Mouse (Mus musculus) layer of hippocampus, adult 11-12 months (tissue): ENCODE measurements around the gene Rnf115.

ENCODE experiments used
- DNase-seq: peaks from one replicate; pipeline ENCODE4 v3.0.0; 2022; ENCODE audit warnings: low spot score

The Rnf115 gene

GRCm38 (mm10) chr3:96777120-96777519 is 49.7 kb downstream of the Rnf115 start:
- DNase-seq = no peak

GRCm38 (mm10) chr3:96782236-96782635 is 54.8 kb downstream of the Rnf115 start:
- no peak for DNase-seq

- DNase-seq = no peak
Measured at GRCm38 (mm10) chr3:96787784-96788183, 60.3 kb downstream of the Rnf115 start.

DNA sequence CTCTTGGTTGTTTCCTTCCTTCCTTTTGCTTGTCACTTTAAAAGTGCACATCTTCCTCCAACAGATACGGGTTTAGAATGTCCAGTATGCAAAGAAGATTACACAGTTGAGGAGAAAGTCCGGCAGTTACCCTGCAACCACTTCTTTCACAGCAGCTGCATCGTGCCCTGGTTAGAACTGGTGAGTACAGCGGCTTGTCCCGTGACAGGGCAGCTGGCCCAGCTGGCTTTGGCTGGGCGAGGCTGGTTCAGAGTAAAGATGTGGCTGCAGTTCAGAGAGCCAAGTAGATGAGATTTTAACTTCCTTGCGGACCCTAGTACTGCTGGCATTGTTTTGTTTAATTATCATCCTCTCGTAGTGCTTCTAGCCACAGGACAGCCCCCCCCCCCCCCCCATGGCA is 61.0 kb downstream of the Rnf115 start:
- DNase-seq = peak; percentile 18

GRCm38 (mm10) chr3:96800254-96800653 is 72.8 kb downstream of the Rnf115 start:
- DNase-seq = no peak

- no peak for DNase-seq
Measured at GRCm38 (mm10) chr3:96802214-96802613, 74.8 kb downstream of the Rnf115 start.

DNA sequence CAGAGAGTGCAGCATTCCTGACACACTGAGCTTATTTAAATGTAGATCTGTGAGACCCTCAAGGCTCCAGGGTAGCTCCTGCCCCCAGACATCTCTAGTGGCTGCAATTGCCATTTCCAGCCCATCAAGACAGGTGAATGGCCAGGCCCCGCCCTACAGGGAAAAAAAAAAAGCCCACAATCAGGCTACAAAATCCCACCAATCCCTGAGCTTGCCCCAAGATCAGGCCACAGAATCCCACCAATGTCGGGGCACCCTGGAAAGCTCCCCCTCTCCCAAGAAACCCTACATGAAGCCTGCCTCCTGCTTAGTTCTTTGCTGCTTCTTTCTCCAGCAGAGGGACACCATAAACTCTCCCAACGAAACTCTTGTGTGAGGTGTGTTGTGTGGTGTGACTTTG is 80.7 kb downstream of the Rnf115 start:
- no peak for DNase-seq

DNA sequence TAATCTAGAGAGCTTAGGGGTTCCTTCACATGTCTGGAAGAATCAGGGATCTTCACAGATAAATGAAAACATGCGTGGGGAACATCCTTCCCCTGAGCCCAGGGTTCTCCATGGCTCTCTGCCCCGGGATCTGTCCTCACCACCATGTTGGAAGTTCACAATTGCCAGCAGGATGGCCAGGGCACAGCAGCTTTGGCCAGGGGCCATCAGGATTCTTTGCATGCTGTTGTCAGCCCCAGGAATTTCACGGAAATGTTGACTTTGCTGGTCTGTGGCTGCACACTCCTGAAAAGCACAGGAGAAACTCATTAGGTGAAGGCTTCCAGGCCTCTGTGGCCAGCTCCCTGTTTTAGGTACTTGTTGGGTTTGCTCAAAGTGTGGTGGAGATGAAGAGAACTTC is 81.2 kb downstream of the Rnf115 start:
- DNase-seq = no peak

DNA sequence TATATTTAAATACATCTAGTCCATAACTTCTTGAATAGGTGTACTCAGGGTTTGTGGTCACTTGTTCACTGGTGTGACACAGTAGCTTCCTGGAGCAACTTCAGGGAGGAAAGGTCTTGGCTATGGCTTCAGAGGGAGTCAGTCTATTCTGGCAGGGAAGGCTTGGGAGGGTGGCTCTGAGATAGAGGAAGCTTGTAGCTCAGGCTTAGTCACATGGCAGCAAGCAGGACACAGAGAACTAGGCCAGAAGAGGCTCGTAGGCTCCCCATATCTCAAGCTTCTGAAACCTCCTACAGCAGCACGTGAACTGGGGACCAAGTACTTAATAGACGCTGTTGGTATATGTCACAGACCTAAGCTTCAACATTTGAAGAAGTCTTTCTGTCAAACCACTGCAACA is 83.8 kb downstream of the Rnf115 start:
- no peak for DNase-seq

DNA sequence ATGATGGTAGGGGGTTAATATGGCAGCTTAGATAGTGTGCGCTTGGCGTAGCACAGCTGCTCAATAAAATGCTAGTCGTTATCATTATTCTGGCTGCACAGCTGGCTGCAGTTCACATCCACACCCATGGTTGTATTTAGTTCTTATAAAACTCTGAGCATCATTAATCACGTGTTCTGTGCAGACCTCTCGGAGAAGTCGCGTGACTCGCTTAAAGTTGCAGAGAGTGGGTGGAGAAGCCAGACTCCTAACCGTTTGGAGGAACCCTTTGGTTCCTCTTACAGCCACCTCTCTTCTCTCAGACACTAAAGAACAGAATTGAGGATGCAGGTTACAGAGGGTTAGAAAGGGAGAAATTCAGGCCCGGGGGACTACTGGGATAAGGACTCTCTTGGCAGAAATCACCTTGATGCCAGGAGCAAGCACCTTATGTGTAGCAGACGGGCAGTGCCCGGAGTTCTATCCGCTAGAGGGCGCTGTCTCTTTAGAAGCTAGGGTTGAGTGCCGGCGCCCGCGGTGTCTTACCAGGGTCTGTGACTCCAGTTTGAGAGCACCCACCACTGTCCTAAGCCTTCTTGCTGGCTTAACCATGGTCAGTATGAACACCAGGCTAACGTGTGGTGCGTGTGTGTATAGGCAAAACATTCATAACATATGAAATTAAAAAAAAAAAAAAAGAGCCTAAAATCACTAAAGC is 85.1 kb downstream of the Rnf115 start:
- DNase-seq = peak; percentile 88

DNA sequence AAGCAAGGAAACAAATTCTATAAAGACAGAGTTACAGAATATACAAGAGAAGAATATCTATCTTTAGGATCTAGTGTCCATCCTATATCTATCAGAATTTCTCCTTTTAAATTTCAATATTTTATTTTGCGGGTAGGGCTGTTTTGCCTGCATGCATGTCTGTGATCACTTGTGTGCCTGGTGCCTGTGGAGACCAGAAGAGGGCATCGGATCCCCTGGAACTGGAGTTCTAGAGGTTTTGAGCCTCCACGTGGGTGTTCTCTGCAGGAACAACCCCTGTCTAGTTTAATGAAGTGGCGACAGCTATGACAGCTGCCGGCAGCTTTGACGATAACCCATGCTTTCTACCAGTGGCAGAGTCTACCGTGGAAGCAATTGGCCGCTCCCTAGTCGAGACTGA is 85.6 kb downstream of the Rnf115 start:
- peak; percentile 52 for DNase-seq

DNA sequence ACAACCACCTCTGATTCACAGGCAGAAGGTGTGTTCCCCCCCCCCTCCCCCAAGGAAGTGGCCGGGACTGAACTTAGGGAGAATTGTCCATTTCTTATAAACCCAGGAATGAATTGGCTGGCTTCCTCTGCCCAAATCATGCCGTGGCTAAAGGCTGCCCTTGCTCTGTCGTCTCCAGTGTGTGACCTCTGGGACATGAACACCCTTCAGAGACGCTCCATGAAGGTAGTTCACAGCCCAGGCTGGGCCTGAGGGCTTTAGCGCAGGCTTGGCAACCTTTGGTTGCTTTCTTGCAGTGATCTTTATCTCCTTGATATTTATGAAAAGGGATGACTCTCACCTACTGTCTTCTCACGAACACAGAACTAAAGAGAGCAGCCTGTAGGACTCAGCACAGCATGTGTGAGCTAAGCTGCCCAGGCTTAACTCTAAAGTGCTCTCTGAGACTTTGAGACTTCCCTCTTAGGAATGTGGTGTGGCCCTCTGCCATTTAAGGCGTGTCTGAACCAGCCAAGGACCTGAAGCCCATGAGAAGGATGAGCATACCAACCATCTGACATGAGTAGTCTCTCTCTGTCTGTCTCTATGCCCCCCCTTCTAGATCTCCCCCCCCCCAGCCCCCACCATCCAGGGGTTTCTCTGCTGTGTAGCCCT is 86.3 kb downstream of the Rnf115 start:
- no peak for DNase-seq

DNA sequence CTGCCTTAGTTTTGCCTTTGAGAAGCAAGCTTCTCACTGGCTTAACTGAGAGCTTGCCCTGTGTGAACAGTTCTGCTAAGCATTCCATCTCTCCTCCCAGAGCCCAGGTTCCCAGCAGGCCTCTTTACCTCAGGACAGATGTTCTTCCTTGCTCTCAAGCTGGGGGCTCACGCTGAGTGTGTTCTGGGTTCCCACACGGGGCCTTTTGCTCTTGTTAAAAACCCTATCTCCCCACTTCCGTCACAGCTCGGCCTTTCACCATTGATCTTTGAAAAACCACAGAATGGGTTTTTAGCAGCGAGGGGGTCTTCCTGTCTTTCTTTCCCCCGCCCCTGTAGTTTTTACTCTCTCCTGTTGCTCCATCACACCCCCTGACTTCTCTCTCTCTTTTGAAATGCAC is 86.9 kb downstream of the Rnf115 start:
- DNase-seq = no peak

- no peak for DNase-seq
Measured at GRCm38 (mm10) chr3:96820116-96820915, 92.9 kb downstream of the Rnf115 start.

- DNase-seq = no peak
Measured at GRCm38 (mm10) chr3:96821581-96821980, 94.1 kb downstream of the Rnf115 start.

GRCm38 (mm10) chr3:96823701-96824100 is 96.2 kb downstream of the Rnf115 start:
- DNase-seq = no peak

GRCm38 (mm10) chr3:96824614-96825013 is 97.2 kb downstream of the Rnf115 start:
- DNase-seq = no peak

DNA sequence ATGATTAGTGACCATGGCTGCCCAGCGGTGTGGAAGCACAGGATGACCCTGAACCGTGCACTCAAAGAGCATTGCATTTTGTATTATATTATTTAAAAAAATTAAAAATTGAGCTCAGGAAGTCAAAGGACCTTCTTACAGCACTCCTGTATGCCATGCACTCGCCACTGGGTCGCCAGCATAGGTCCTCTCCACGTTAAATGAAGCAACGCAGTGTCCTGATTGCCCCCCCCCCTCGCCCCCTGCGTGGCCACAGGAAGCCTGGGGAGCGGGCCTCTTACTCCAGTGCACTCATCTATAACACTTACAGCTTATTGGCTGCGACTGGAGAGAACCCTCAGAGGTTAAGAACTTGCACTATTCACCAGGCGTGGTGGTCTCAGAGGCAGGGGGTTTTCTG is 97.8 kb downstream of the Rnf115 start:
- DNase-seq = no peak

GRCm38 (mm10) chr3:96828308-96828864 is 100.9 kb downstream of the Rnf115 start:
- no peak for DNase-seq

- no peak for DNase-seq
Measured at GRCm38 (mm10) chr3:96828984-96829383, 101.5 kb downstream of the Rnf115 start, which contains the start of the genes Pdzk1 and Cd160. Gene Pdzk1 (plus strand): TSS chr3:96829284. Gene Cd160 (minus strand): TSS chr3:96829351.

GRCm38 (mm10) chr3:96829856-96830255 is 102.4 kb downstream of the Rnf115 start:
- DNase-seq = no peak

GRCm38 (mm10) chr3:96832930-96833329 is 105.5 kb downstream of the Rnf115 start:
- no peak for DNase-seq
